Mouse (Mus musculus) heart, postnatal 0 days (tissue): ENCODE measurements at regions not wholly inside any gene's neighbourhood (a gene's known extent, or its start where the extent isn't known, plus 50 kb on each side); places are given as distances from the start of the nearest gene placed in this dataset.

ENCODE experiments used
- ATAC-seq: fragments of 200-750 bp; cut with Nextera tagmentation; 2 replicates; pipeline ENCODE4 v1.8.0; 2017; ENCODE audit warnings: low read depth, moderate number of reproducible peaks, moderate library complexity; ENCODE audit not compliant: insufficient read depth
- DNase-seq: peaks from one replicate; pipeline ENCODE4 v3.0.0-alpha.2; 2016; ENCODE audit warnings: low spot score
- H3K27ac ChIP-seq: fragments of 300-500 bp; sonication (generic); 2 replicates; pipeline ENCODE4 v1.5.1; 2014; ENCODE audit warnings: low read depth, mild to moderate bottlenecking
- H3K27me3 ChIP-seq: fragments of 300-500 bp; sonication (generic); 2 replicates; pipeline ENCODE4 v1.6.1; 2014; ENCODE audit warnings: low read length, mixed read lengths; ENCODE audit not compliant: control insufficient read depth, insufficient read depth
- H3K36me3 ChIP-seq: fragments of 300-500 bp; sonication (generic); replicated peaks from 2 replicates; pipeline ENCODE4 v1.6.1; 2014; ENCODE audit warnings: low read length, mixed read lengths; ENCODE audit not compliant: control insufficient read depth, insufficient read depth
- H3K4me1 ChIP-seq: fragments of 300-500 bp; sonication (generic); 2 replicates; pipeline ENCODE4 v1.6.1; 2014; ENCODE audit warnings: antibody characterized with exemption; ENCODE audit not compliant: control insufficient read depth, insufficient read depth
- H3K4me2 ChIP-seq: fragments of 300-500 bp; sonication (generic); 2 replicates; pipeline ENCODE4 v1.6.1; 2014; ENCODE audit warnings: low read depth, mild to moderate bottlenecking, low read length, moderate library complexity
- H3K4me3 ChIP-seq: fragments of 300-500 bp; sonication (generic); 2 replicates; pipeline ENCODE4 v1.5.1; 2014; ENCODE audit warnings: low read depth, low read length
- H3K9ac ChIP-seq: fragments of 300-500 bp; sonication (generic); replicated peaks from 2 replicates; pipeline ENCODE4 v1.6.1; 2014; ENCODE audit warnings: low read depth, low read length, mixed read lengths
- H3K9me3 ChIP-seq: fragments of 300-500 bp; sonication (generic); replicated peaks from 2 replicates; pipeline ENCODE4 v1.6.1; 2016; ENCODE audit warnings: low read length; ENCODE audit not compliant: control insufficient read depth
- CTCF ChIP-seq: IDR thresholded peaks from 2 replicates; pipeline ENCODE4 v1.5.1; 2016; ENCODE audit warnings: antibody characterized with exemption, control low read depth, low read depth
- EP300 ChIP-seq: IDR thresholded peaks from 2 replicates; pipeline ENCODE4 v1.6.1; 2016; ENCODE audit warnings: antibody characterized with exemption, low read depth
- WGBS: fragments of 180-500 bp; shearing (Covaris S2); extraction: QIAGEN DNeasy Blood & Tissue Kit; methylation state at CpG from one replicate; pipeline ENCODE4 v1.1.7; 2014; 5-methylcytosine and 5-hydroxymethylcytosine counted together

- H3K4me3 ChIP-seq = no peak overlapping the region
- no peaks in the 10 kb centered on the region for H3K36me3 ChIP-seq
- ATAC-seq (no peak), DNase-seq (peak; percentile 44)
- no peaks in the 10 kb centered on the region for H3K27me3 ChIP-seq
- 18% methylated on average over 2 of the region's 2 CpGs for WGBS
- no peak overlapping the region for H3K27ac ChIP-seq
- H3K4me2 ChIP-seq = no peak overlapping the region
- no peaks in the 10 kb centered on the region for H3K4me1 ChIP-seq
- TF ChIP-seq CTCF = no peak
- no peak for TF ChIP-seq EP300
- no peak overlapping the region for H3K9ac ChIP-seq
- H3K9me3 ChIP-seq = no peaks in the 10 kb centered on the region
These were observed 53.9 kb upstream of the Bpifa3 start for GRCm38 (mm10) chr2:154076271-154076670.
